Mouse (Mus musculus) ES-Bruce4 (cell line): ENCODE results near the gene Magi2. TPM values are rescaled to one million over a fixed set of nuclear protein-coding genes. Genes with fewer than 3 reads are reported as not detected.

Experiments used
- H3K27ac ChIP-seq: 2 replicates; pipeline ENCODE4 v1.5.1; 2012; ENCODE audit warnings: low read length, inconsistent platforms; ENCODE audit not compliant: insufficient read depth
- H3K27me3 ChIP-seq: 2 replicates; pipeline ENCODE4 v1.6.1; 2012; ENCODE audit warnings: mild to moderate bottlenecking, low read length, inconsistent platforms; ENCODE audit not compliant: control insufficient read depth, poor library complexity, insufficient read depth, severe bottlenecking
- H3K36me3 ChIP-seq: 2 replicates; pipeline ENCODE4 v1.6.1; 2012; ENCODE audit warnings: inconsistent platforms, mild to moderate bottlenecking, low read length, moderate library complexity; ENCODE audit not compliant: control insufficient read depth, poor library complexity, insufficient read depth, severe bottlenecking
- H3K4me1 ChIP-seq: one replicate; pipeline ENCODE4 v1.8.1; 2011; ENCODE audit warnings: low read length; ENCODE audit not compliant: control insufficient read depth, insufficient read depth
- H3K4me3 ChIP-seq: 2 replicates; pipeline ENCODE4 v1.5.1; 2011; ENCODE audit warnings: low read depth, mild to moderate bottlenecking, low read length
- H3K9ac ChIP-seq: 2 replicates; pipeline ENCODE4 v1.6.1; 2012; ENCODE audit warnings: low read depth, mild to moderate bottlenecking, inconsistent platforms; ENCODE audit not compliant: poor library complexity, severe bottlenecking
- H3K9me3 ChIP-seq: replicated peaks from 2 replicates; pipeline ENCODE4 v1.6.1; 2012; ENCODE audit warnings: mild to moderate bottlenecking, low read length, inconsistent platforms; ENCODE audit not compliant: control insufficient read depth, poor library complexity, insufficient read depth, severe bottlenecking
- CTCF ChIP-seq: IDR thresholded peaks from one replicate; pipeline ENCODE4 v1.8.1; 2011; ENCODE audit warnings: low read depth, low read length
- EP300 ChIP-seq: IDR thresholded peaks from 2 replicates; pipeline ENCODE4 v1.6.1; 2011; ENCODE audit warnings: low read depth, low read length; ENCODE audit not compliant: insufficient read depth
- POLR2A ChIP-seq: IDR thresholded peaks from one replicate; pipeline ENCODE4 v1.8.1; 2011; ENCODE audit warnings: low read length; ENCODE audit not compliant: insufficient read depth
- polyA plus RNA-seq: library from polyadenylated mRNA; stranded (reverse); fragments of >200 nt; gene quantifications from 2 replicates; pipeline ENCODE4 v1.2.4, GENCODE M21; 2011; ENCODE audit warnings: low read depth; ENCODE audit not compliant: missing spikeins, insufficient read depth, insufficient read length

Gene Magi2
- polyA plus RNA-seq, 1 experiment, result 1.8 TPM

DNA sequence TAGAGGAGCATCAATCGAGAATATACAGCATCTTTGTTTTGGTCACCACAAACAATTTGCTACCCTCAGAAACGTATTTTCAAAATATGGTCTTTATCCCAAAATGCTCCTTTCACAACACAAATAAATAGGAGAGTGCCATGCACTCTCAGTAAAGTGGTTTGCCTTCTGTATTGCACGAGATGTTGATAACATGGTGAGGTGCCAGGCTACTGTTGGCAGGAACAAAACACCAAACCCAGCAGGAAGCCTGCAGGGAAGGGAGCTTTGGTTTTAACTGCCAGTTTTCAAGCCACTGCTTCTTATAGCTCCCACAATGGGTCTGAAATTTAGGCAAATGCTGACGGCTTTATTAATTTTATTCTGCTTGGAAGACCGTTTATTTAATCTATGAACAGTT, 1131.6 kb downstream of the Magi2 start:
- H3K4me3 ChIP-seq, result no peak overlapping the region
- H3K27ac ChIP-seq, result no peak overlapping the region
- H3K4me1 ChIP-seq, result no peaks in the 10 kb centered on the region
- no peaks in the 10 kb centered on the region for H3K9me3 ChIP-seq
- TF ChIP-seq CTCF (no peak), POLR2A (no peak), EP300 (no peak)
- H3K27me3 ChIP-seq, result no peaks in the 10 kb centered on the region
- H3K9ac ChIP-seq, result no peak overlapping the region
- no peaks in the 10 kb centered on the region for H3K36me3 ChIP-seq

DNA sequence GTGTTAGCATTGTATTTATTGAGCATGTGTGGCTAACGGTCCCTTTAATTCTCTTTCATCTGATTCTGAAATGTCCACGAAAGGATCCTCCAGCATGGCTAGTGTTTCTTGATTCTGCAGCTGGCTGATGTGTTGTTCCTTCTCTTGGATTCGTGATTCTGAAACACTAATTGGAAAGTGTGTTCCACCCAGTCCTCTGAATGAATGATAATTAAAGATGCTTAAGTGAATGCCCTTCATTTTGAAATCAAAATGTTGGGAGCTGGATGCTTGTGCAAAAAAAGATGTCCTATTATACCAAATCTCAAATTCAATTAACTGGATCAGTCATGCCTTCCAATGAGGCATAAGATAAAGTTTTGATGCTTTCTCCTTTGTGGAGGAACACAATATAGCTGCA, 1132.2 kb downstream of the Magi2 start:
- Histone ChIP-seq H3K27ac (no peak overlapping the region), H3K9me3 (no peaks in the 10 kb centered on the region), H3K27me3 (no peaks in the 10 kb centered on the region), H3K36me3 (no peaks in the 10 kb centered on the region), H3K4me3 (no peak overlapping the region), H3K4me1 (no peaks in the 10 kb centered on the region), H3K9ac (no peak overlapping the region)
- TF ChIP-seq CTCF (no peak), EP300 (no peak), POLR2A (no peak)

DNA sequence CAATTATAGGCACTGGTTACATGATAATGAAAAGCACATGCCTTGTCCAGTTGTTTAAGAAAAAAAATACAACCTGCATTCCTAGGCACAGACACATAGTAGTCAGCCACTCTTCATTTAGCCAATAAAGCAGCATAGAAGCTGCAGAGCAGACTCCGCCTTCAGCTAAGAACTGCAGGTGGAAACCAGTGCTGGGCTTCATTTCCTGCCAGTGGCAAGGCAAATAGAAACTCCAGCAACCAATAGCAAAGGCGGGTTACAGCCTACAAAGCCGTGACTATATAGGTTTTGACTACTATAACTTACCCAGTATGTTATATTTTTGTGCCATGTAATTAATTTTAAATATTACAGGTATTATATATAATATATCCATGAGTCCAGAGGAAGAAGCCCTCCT, 1135.3 kb downstream of the Magi2 start:
- Histone ChIP-seq H3K27me3 (no peaks in the 10 kb centered on the region), H3K9me3 (no peaks in the 10 kb centered on the region), H3K36me3 (no peaks in the 10 kb centered on the region), H3K9ac (no peak overlapping the region), H3K4me1 (no peaks in the 10 kb centered on the region), H3K4me3 (no peak overlapping the region), H3K27ac (no peak overlapping the region)
- TF ChIP-seq POLR2A (no peak), EP300 (no peak), CTCF (no peak)

DNA sequence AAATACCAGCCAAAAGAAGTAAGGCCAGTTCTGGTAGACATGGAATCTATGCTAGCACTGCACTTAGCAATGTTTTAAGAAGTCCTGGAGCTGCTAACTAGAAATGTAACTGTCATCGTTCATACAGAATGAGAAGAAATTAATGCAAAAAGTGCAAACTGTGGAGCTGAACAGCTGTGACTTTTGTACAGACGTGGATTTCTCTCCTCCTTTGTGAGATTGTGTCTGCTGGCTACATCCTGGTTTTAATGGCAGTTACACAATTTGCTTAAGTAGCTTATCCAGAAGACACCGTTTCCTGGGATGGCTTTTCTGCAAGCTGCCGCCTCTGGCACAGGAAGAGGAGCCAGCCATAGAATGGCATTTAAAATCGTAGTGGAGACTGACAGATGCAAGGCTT, 1136.4 kb downstream of the Magi2 start:
- Histone ChIP-seq H3K4me1 (no peaks in the 10 kb centered on the region), H3K9ac (no peak overlapping the region), H3K27me3 (no peaks in the 10 kb centered on the region), H3K9me3 (no peaks in the 10 kb centered on the region), H3K36me3 (no peaks in the 10 kb centered on the region), H3K4me3 (no peak overlapping the region), H3K27ac (no peak overlapping the region)
- TF ChIP-seq CTCF (no peak), EP300 (no peak), POLR2A (no peak)

DNA sequence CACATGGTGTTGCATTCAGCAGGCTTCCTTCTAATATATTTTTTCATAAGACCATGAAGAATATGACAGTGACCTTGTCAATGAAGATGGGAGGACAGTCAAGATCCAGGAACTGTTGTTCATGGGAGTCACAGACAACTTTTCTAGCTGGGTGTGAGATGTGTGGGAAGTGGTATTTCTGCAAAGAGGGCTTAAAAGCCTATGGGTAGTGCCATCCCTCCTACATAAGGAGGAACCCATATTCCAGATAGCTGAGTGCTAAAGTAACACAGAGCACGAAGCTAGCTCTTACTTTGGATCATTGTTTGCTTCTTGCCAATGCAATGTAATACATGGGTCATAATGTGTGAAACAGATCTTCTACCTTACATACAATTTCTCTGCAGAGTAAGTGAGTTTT, 1146.8 kb downstream of the Magi2 start:
- no peaks in the 10 kb centered on the region for H3K9me3 ChIP-seq
- H3K4me3 ChIP-seq, result no peak overlapping the region
- no peaks in the 10 kb centered on the region for H3K36me3 ChIP-seq
- H3K4me1 ChIP-seq, result no peaks in the 10 kb centered on the region
- TF ChIP-seq POLR2A (no peak), EP300 (no peak), CTCF (no peak)
- no peaks in the 10 kb centered on the region for H3K27me3 ChIP-seq
- H3K27ac ChIP-seq, result no peak overlapping the region
- H3K9ac ChIP-seq, result no peak overlapping the region

DNA sequence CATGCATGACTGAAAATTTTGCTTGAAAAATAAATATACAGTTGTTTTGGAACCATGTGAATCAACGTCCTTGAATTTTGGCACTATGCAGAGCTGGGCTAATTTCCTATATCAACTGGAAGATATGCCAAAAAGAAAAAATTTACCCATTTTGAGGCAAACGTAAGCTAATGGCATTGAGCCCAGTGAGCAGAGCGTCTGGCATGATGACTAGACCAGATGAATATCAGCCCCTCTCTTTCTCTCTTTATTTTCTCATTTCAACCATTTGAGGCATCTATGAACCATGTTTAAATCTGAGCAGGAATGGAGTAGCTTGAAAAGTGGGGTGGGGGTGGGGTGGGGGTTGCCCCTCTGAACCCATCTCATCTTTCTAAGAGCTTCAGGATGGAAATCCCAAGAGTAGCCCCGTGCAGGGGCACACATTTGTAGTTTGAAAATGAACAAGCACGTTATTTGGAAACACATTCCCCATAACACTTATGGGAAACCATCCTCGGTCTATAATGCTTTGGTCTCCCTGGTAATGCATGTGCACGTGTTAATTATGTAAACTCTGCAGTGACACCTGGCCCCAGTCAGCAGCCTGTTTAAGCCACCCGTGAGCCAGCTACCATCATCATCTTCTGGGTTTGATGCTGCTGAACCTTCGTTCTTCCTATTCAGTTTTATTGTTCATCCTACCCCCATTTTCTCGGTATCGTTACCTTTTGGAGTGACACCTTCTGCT, 1151.4 kb downstream of the Magi2 start:
- no peaks in the 10 kb centered on the region for H3K36me3 ChIP-seq
- H3K4me1 ChIP-seq, result no peaks in the 10 kb centered on the region
- H3K27me3 ChIP-seq, result peaks cover 1% of the 10 kb centered on the region; the same call in 1 of the 2 replicates
- no peak overlapping the region for H3K27ac ChIP-seq
- TF ChIP-seq EP300 (no peak), POLR2A (no peak), CTCF (no peak)
- no peaks in the 10 kb centered on the region for H3K9me3 ChIP-seq
- no peak overlapping the region for H3K4me3 ChIP-seq
- H3K9ac ChIP-seq, result no peak overlapping the region
